Mouse (Mus musculus) mouse embryonic stem cell (cell line): Measurements from ENCODE around the gene Tbx2.

Experiments used
- in situ Hi-C, 2 experiments: fragments of 300-500 bp; cut with MboI; formaldehyde crosslinking; loops; 1 replicate in 1 of 2; 3 replicates in 1 of 2; pipeline ENCODE4 v1.14.3; 2019 to 2020; ENCODE audit warnings: low sequenced_read_pairs in 2 of 2, low pct_unique_long_range_greater_than_20kb in 1 of 2, mixed read lengths in 1 of 2; ENCODE audit not compliant: unreplicated experiment in 1 of 2

Tbx2 gene

DNA sequence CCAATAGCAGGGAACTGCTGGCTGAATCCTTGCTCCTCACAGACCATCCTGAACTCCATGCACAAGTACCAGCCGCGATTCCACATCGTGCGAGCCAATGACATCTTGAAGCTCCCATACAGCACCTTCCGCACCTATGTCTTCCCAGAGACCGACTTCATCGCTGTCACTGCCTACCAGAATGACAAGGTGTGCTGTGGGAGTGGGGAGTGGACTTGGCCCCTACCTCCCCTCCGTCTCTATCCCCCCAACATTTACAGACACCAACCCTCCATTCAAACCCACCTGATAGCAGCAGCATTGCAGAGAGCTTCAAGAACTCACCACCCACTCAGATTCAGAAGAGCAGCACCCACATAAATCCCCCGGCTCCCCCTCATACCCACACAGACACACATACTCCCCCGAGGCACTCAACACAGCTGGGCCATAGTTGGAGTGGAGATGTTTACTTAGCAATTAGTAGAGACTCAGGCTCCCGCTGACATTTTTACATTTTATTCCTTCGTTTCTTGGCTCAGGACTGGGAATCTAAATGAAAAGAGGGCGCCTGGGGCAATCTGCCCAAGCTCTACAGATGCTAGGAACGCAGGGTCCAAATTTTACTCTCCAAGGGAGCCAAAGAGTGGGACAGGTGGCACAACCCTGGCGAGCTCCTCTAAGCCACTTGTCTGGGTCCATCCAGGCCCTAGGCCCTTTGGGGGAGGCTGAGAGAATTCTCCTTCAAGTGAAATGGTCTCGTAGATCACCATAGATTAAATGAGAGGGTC, 3.6 kb downstream of the Tbx2 start:
- in situ Hi-C loops: loop anchor here (5.0 to 25.0 kb wide), 4 partner anchors 56 to 1311 kb away; partner anchors contain the start of gene Lhx1 (in 1 of the 2)

DNA sequence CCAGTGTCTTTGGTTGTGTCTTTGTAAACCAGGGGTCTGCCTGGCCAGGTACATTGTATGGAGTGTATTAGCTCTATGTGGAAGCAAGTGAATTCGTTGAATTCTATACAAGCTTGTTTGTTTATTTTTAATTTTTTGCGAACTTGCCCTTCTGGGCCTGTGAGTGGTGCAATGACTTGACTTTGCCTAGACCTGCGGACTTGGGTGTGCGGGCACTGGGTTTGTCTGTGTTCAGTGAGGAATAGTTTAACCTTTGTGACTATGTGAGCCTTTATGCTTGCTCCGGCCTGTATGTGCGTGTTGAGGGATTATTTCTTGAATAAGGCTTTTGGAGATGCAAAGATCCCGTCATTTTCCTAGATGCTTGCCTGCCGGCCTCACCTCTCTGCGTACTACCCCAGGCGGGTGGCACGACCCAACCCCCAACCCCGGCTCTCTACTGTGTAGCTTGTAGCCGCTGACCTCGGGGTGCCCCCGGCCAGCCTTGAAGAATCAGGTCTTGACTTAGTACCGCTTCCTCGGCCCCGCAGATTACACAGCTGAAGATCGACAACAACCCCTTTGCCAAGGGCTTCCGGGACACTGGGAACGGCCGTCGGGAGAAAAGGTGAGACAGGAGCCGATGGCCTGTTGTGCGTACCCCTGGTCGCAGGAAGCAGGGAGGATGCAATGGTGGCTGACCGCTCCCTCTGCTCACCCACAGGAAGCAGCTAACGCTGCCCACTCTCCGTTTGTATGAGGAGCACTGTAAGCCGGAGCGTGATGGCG, 4.4 kb downstream of the Tbx2 start:
- in situ Hi-C loops: loop anchor here (5.0 to 25.0 kb wide), 4 partner anchors 56 to 1312 kb away; partner anchors contain the start of gene Lhx1 (in 1 of the 2)

DNA sequence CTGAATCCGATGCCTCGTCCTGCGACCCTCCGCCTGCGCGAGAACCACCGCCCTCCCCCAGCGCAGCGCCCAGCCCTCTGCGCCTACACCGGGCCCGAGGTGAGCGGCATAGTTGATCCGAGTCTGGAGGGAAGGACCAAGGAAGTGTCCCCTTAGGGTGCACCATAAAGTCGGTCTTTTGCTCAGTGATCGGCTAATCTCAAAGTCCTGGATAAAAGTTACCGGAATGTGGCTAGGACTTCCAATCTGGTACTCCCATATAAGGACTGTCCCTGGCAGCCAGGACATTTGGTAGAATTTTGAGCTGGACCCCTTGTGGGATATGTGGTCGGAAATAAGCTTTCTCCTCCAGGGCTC, 4.9 kb downstream of the Tbx2 start:
- in situ Hi-C loops: loop anchor here (5.0 to 25.0 kb wide), 4 partner anchors 55 to 1312 kb away; partner anchors contain the start of gene Lhx1 (in 1 of the 2)

DNA sequence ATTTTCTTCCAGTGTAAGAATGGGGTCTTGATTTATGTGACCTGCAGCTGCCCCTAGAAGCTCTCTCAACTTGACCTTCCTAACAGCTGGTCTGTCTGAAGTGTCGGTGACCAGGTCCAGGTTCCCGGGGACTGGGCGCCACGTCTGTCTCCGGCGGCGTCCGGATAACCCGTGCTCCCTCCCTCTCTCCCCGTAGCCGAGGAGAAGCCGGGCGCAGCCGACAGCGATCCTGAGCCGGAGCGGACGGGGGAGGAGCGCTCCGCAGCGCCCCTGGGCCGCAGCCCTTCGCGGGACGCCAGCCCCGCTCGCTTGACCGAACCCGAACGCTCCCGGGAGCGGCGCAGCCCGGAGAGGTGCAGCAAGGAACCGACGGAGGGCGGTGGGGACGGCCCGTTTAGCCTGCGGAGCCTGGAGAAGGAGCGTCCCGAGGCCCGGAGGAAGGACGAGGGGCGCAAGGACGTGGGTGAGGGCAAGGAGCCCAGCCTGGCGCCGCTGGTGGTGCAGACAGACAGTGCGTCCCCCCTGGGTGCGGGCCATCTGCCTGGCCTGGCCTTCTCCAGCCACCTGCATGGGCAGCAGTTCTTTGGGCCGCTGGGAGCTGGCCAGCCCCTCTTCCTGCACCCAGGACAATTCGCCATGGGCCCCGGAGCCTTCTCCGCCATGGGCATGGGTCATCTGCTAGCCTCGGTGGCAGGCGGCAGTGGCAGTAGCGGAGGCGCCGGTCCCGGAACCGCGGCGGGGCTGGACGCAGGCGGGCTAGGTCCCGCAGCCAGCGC, 5.5 kb downstream of the Tbx2 start:
- in situ Hi-C loops: loop anchor here (5.0 to 25.0 kb wide), 4 partner anchors 54 to 1313 kb away; partner anchors contain the start of gene Lhx1 (in 1 of the 2)

DNA sequence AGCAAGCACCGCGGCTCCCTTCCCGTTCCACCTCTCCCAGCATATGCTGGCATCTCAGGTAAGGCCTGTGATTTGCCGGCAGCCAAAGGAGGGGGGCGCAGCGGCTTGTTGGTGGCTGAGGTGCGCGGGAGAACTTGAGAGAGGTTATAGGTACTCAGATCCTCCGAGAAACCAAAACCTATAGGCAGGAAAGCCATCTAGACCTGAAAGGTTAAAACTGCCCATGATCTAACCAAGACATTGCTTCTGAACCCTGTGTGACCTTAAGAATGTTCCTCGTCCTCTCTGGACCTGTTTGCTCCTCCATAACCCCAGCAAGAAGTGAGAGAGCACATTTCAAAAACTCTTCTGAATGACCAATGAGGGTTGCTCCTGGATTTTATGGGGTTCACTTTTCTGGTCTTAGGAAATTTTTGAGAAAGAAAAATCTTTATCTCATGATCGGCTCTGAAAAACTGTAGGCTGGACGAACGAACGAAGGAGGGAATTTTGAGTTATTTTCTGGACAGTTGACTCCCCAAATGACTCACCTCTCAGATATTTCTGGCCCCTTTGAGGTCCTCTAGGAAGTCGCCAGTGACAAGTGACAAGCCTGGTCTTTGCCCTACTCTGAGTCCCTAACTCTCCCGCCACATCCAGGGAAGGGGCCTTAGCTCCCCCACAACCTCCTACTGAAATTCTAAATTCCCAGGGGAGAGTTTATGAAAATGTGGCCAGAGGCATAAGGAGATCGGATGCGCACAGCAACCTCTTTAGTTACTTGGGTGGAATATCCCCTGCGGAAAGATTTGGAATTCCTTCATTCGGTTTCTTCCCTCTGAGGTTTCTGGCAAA, 6.3 kb downstream of the Tbx2 start:
- in situ Hi-C loops: loop anchor here (5.0 to 25.0 kb wide), 4 partner anchors 54 to 1314 kb away; partner anchors contain the start of gene Lhx1 (in 1 of the 2)

DNA sequence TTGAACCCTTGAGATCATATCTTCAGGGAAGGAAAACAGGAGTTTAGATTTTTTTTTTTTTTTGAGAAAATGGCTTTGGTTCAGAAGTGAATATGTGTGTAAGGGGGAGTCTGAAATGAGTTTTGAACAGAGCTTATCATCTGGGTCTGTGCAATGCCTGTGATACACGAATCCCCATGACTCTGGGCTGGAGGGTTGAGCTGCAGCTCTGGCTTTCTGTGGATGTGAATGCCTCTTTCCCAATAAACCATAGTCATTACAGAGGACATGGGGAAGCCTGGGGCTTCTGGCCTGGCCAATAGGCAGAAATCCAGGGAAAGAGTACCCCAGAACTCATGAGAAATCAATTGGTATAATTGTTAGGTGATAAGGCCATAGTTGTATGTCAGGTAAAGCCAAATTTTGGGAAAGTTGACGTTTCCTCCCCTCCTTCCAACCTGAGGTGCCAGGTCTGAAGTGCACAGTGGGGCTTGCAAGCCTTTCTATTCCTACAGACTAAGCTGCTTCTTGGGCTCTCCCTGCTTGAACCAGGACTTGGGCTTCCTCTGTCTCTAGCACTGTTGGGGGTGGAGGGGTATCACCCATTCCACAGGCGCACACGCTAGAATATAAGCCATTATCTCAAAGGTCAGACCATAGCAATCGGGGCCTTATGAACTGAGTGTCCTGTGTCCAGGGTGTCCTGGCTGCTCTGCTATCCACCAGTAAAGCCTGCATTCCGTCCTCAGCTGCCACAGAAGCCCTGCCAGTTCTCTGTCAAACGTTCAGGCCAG, 7.1 kb downstream of the Tbx2 start:
- in situ Hi-C loops: loop anchor here (5.0 to 25.0 kb wide), 5 partner anchors 53 to 1315 kb away; partner anchors contain the start of gene Lhx1 (in 1 of the 2)

DNA sequence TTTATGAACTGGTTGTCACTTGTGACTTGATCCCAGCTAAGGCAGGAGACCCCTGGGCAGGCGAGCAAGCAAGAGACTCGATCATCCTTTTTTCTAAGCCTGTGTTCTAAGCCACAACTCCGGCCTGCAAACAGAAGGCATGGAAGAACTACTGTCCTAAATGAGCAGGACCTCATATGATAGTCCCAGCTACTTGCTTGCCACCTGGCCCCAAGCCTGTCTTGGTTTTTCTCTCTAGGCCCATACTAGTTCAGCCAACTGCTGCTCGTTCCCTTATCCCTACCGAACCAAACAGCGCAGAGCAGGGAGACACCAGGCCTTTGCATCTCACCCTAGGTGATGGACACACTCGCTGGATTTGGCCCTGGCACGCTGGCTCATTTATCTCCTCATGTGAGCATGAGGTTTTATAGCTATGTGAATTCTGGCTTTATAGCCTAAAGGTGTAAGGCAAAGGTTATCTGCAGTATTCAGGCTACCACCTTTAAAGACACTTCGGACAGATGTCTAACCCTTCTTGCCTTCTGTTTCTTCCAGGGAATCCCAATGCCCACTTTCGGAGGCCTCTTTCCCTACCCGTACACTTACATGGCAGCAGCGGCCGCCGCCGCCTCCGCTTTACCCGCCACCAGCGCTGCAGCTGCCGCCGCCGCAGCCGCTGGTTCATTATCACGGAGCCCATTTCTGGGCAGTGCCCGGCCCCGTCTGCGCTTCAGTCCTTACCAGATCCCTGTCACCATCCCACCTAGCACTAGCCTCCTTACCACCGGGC, 7.9 kb downstream of the Tbx2 start:
- in situ Hi-C loops: loop anchor here (5.0 to 25.0 kb wide), 2 partner anchors 128 to 453 kb away; no protein-coding TSS in a partner anchor

DNA sequence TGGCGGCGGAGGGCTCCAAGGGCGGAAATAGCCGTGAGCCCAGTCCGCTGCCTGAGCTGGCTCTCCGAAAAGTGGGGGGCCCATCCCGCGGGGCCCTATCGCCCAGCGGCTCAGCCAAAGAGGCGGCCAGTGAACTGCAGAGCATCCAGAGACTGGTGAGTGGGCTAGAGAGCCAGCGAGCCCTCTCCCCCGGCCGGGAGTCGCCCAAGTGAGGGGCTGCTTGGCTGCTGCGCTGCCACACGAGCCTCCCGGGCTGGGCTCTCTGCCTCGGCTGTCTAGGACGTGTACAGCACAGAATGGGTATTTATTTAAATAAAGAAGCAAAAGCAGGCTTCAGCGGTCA, 8.4 kb downstream of the Tbx2 start:
- in situ Hi-C loops: loop anchor here (5.0 to 25.0 kb wide), 2 partner anchors 128 to 453 kb away; no protein-coding TSS in a partner anchor

DNA sequence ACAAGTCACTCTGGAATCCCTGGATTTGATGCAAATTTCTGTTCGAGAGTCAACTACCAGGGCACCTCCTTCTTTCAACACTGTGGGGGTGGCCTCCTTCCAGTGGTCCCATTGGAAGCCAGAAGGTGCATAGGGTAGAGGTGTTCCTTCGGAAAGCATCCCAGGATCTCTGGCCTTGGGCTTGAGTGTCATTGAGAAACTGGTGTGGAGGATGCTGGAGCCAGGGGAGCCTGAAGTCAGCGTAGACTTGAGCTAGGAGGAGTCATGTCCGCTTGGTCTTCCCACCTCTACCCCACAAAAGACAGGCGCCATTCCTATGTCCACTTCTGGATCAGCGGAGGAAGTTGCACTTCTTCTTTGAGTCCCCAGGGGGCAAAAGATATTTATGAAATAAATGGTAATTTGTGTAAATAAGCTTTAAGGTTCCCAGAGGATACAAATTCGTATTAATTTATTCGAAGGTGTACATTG, 8.9 kb downstream of the Tbx2 start:
- in situ Hi-C loops: loop anchor here (5.0 to 25.0 kb wide), 2 partner anchors 129 to 454 kb away; no protein-coding TSS in a partner anchor

DNA sequence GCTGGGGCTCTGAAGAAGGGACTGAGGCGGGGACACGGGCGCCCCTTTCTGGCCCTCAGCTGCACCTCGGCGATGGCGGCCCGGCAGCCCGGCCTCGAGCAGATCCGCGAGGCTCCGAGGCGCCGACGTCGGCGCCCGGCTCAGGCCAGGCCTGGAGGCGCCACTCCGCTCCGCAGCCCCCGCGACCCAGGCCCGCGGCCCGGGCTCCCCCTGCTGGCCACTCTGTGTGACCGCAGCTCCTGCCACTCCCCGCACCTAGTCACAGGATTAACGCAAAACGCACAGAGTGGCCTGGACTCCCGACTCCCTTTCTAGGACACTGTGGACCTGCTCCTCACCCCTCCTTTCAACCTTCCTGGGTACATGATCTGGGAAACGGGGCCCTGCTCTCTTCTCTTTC, 9.6 kb downstream of the Tbx2 start:
- in situ Hi-C loops: loop anchor here (5.0 to 25.0 kb wide), 2 partner anchors 130 to 455 kb away; no protein-coding TSS in a partner anchor

DNA sequence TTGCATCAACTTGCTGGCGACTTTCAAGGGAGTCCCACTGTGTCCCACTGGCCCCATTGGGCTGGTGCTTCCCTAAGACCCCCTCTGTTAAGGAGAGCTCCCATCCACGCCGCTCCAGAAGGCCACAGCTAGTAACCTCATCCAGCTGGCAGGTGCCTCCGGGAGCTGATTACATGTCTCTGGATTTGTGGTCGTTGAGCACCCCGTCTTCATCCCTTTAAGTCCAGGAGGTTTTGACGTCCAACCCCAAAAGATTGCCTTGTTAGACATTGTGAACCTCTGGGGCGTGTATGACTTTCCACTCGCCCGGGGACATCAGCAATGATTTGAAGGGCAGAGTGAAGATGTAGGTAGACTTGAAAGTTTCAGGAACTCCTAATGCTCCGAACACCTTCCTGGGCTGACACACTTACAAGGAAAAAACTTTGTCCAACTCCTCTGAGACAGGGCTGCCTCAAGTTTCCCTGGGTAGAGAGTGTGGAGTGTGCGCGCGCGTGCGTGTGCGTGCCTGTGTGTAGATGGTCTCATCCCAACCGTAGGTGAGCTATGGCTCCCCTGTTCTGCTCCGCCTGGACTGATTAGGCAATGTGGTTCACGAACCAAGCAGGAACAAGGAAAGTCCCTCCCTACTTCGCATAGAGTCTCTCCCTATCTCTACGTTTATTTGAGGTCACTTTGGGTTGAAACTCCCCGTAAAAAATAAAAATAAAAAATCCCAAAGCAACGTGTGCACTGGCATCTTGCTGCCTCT, 10.4 kb downstream of the Tbx2 start:
- in situ Hi-C loops: loop anchor here (5.0 to 25.0 kb wide), 2 partner anchors 130 to 455 kb away; no protein-coding TSS in a partner anchor

DNA sequence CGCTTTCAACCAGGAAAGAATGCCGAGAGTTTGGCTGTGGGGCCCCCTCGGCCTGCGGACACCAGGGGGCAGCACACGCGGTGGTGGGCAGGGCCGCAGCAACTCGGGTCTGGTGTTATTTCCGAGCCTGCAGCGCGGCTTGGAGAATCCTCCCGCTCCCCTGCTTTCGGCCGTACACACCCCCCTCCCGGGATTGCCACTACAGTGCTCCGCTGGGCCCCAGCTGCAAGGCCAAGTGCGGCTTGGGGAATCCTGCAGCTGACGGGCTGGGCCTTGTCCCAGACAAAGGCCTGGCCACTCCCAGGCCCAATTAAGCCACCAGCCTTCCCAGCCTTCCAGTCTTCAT, 11.0 kb downstream of the Tbx2 start:
- in situ Hi-C loops: loop anchor here (5.0 to 25.0 kb wide), 2 partner anchors 131 to 456 kb away; no protein-coding TSS in a partner anchor

DNA sequence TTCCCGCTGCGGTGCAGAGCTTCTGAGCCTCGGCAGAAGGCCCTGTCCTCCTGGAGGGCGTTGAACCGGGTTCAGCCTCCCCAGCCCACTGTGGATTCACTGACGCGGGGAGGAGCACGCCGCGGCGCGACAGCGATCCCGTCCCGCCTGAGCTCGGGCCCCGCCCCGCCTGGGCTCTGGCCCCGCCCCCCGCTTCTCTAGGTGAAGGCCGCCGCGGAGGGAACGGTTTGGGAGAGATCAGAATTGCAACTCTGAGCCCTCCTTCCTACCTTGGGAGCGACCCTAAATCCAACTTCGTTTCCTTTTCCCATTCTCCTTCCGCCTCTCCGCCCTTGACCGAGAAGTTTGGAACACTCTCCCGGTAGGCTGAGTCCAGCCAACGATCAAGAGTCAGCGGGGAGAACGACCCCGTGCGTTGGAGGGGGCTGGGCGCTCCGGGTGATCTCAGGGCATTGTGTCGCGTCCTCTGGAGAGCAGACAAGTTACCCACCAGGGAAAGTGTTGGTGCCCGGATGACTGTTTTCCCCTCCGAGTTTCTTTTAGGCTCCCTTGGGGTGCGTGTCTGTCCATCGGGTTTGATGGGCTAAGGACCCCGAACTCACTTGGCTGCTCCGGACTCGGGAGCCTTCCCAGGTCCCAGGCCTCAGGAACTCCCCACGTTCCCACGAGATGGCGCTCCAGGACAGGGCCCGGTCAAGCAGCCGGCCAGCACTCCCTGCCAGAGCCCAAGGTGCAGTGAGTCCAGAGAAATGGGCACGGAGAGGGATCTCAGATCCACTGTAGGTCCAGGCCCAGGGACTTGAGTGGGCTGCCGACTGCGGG, 12.0 kb downstream of the Tbx2 start:
- in situ Hi-C loops: loop anchor here (5.0 to 25.0 kb wide), 2 partner anchors 132 to 457 kb away; no protein-coding TSS in a partner anchor

DNA sequence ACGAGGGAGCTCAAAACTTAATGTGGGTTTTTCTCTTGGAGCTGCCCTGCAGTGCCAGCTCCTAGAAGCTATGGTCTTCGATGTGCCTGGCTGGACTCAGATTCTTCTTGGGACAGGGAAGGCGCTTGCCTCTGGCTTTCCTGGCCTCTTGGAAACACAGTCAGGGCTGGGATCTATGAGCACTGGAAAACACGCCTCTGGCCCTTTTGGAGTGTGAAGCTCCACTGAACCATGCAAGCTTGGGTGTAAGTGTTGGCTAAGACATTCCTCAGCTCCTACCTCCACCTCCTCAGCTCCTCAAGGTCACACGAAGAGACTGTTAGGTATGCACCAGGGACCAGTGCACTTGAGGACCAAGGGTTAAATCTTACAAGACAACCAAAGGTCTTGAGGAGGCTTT, 12.6 kb downstream of the Tbx2 start:
- in situ Hi-C loops: loop anchor here (5.0 to 25.0 kb wide), 2 partner anchors 133 to 458 kb away; no protein-coding TSS in a partner anchor
